Mouse (Mus musculus): ENCODE measurements around the gene Slc25a16.
A peak's percentile ranks its signal among the peaks of the same experiment; 100 is the strongest.

Slc25a16 gene

DNA sequence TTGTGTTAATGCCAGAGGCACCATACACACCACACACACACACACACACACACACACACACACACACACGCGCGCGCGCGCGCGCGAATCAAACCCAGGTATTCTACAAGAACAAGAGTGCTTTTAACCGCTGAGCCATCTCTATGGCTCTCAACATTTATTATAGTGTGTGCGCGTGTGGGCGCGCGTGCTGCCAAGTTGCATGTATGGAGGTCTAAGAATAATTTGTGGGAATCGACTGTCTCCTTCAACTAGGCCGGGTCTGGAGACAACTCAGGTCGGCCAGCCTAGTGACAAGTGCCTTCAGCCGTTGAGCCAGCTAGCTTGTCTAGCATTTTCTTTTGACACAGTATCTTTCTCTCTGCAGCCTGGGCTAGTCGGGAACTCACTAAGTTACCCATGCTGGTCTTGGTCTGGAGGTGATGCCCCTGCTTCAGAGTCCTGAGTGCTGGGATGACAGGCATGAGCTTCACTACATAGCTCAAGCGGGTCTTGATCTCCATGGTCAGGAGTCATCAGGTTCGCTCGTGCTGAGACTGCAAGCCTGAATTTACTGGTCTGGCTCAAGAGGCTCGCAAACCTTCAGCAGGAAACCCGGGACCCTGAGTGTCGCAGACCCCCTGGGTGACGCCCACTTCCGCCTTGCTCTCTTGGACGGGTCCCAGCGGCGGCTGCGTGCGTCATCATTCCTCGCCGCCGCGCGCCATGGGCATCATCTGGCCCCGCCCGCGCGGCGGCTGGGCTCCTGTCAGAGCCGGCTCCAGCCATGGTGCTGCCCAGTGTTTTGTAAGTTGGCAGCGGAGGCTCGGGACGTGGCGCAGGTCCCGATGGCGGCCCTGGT lies at the start of gene Slc25a16:
Slc25a16 (plus strand) TSS at position 709 of the 841 bp plus-strand sequence.
- peak; percentile 92 for DNase-seq

DNA sequence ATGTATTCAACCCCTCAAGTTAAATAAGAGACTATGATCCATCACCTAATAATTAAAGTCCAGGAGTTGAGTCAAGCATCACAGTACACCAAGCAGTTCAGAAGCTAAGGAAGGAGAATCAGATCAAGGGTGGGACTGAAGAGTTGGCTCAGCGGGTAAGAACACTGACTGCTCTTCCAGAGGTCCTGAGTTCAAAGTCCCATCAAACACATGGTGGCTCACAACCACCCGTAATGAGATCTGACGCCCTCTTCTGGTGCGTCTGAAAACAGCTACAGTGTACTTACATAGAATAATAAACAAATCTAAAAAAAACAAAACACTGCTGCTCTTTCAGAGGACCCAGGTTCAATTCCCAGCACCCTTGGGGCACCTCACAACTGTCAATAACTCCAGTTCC lies 45.6 kb upstream of the Slc25a16 start:
- DNase-seq: no peak

- DNase-seq: no peak
Measured at GRCm38 (mm10) chr10:62875565-62875964, 44.9 kb upstream of the Slc25a16 start.

GRCm38 (mm10) chr10:62878056-62878455 lies 42.4 kb upstream of the Slc25a16 start:
- DNase-seq: no peak

DNA sequence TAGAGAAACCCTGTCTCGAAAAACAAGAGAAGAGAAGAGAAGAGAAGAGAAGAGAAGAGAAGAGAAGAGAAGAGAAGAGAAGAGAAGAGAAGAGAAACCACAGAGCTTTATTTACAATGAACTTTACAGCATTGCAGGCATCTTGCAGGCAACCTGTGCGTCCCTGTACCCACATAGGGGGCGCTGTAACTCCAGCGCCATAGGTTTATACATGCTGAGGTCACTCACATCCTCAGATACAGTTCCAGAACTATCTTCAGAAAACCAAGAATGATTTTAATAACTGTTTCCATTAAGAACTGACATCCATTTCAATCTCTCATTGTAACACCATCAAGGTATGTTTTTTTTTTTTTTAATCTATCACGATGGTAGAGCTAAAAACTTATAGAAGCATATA lies 39.2 kb upstream of the Slc25a16 start:
- no peak for DNase-seq

DNA sequence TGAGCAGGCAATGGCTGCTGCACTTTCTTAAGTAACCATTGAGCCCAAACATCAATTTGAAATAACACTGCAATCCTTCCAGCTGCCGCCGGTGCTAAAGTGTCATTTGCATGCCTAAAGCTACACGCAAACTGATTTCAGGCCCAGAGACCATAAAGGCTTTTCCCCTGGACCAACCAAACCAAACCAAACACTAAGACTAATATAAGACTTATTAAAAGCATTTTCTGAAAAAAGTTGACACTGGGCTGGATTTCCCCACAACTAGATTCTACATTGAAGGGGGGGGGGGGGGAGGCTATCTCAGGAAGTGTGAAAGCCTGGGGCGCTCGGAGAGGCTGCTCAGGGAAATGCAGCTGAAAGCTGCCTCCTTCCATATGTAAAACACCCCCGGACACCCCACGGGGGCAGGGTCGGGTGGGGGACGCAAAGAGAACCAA lies 36.5 kb upstream of the Slc25a16 start:
- DNase-seq: no peak

DNA sequence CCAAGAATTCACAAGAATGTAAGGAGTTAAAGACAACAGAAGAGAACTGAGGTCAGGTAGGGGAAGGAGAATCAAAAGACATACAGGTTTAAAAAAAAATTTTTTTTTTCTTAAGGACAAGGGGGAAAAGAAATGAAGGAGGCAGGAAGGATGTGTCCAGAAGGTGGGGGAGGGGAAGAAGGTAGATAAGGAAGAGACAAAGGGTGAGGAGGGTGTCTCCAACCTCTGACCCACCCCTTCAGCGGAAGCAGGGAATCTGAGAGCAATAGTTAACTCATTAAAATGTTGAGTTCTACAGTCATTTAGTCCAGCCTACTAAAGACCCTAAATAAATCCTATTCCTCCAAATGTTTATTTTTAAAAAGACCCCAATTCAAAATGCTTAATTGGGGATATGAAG lies 35.9 kb upstream of the Slc25a16 start:
- DNase-seq: no peak

DNA sequence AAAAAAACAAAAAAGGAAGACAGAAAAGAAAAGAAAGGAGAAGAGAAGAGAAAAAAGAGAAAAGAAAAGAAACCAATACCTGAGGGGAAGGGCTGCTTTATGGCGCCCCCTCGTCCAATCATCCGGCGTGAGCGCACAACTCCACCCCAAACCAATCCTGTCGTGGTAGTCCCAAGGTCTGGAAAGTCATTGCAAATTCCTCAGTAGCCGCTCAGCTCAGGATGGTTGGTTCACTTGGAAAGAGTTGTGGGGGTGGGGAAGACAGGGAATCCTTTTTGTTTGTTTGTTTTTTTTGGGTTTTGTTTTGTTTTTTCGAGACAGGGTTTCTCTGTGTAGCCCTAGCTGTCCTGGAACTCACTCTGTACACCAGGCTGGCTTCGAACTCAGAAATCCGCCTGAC lies 35.0 kb upstream of the Slc25a16 start:
- DNase-seq: no peak

GRCm38 (mm10) chr10:62885969-62886798 lies 34.2 kb upstream of the Slc25a16 start:
- DNase-seq: no peak

- no peak for DNase-seq
Measured at GRCm38 (mm10) chr10:62886799-62887591, 33.4 kb upstream of the Slc25a16 start.

DNA sequence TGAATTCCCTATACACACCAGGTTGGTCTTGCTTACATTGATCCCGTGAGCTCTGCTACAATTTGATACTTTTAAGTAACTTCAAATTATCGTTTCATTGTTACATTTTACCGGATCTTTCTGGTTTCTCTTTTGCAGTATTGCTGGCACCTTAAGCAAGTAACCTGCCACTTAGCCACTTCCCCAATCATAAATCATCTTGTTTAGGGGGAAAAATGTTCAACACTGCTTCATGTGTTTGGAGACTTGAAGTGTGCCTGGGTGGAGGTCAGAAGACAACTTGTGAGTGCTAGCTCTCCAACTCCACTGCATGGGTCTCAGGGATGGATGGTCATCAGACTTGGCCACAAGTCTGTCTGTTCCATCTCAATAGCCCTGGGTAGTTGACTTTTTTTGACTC lies 29.4 kb upstream of the Slc25a16 start:
- no peak for DNase-seq

DNA sequence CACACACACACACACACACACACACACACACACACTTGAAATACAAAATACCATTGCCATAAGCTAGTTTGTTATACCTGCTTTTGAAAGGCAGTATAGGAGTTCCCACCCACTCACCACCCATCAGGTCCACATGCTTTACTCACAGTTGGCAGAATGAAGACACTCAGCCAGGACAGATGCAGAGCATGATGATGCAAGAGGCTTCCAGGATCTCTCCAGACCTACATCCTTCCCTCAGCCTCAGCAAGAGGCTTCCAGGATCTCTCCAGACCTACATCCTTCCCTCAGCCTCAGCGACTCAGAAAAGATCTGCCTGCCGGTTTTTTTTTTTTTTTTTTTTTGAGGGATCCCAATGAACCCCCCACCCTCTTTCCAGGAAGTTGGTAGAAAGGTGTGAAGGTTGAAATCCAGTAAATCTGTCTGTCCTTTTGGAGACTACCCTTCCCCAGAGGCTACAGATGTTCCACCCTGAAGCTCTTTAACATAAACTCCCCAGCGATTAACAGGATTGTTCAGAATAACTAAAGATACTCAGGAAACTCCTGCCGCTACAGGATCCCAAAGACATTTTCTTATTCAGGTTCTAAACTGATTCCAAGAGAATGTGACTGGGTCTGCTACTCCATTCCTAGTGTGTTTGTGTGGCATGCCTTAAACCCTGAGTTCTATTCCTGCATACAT lies 27.7 kb upstream of the Slc25a16 start:
- no peak for DNase-seq

DNA sequence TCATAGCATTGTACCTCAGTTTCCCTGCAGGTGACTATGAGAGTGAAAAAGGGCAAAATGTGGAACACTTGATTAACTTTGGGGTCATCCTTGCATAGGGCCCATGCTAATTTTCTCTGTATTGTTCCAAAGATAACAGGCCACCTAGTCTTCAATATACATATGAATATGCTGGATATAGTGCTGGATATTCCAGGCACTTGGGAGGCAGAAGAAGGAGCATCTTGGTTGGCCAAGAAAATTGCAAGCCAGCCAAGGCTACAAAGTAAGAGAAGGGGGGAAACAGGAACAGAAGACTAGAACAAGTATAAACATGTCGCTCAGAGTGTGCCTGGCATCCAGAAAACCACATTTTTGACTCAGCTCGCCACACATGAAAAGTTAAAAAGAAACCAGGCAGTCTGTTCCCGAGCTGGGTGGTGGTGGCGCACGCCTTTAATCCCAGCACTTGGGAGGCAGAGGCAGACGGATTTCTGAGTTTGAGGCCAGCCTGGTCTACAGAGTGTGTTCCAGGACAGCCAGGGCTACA lies 27.0 kb upstream of the Slc25a16 start:
- no peak for DNase-seq

- no peak for DNase-seq
Measured at GRCm38 (mm10) chr10:62894447-62894846, 26.0 kb upstream of the Slc25a16 start.

GRCm38 (mm10) chr10:62895386-62895785 lies 25.0 kb upstream of the Slc25a16 start:
- no peak for DNase-seq

DNA sequence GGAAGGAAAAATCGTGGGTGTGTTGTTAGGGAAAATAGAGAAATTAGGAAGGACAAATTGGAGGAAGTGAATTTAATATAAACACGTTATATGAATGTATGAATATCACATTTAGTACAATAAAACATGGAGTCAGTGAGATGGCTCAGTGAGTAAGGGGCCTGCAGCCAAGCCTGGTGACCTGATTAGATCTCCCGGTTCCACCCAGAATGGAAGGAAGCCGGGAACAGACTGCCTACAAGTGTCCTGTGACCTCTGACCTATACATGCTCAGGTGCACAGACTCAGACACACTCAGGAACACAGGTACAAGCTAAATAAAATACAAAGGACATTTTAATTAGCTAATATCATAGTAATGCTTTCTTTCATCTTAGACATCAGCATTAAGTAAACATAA lies 24.4 kb upstream of the Slc25a16 start:
- DNase-seq: no peak

DNA sequence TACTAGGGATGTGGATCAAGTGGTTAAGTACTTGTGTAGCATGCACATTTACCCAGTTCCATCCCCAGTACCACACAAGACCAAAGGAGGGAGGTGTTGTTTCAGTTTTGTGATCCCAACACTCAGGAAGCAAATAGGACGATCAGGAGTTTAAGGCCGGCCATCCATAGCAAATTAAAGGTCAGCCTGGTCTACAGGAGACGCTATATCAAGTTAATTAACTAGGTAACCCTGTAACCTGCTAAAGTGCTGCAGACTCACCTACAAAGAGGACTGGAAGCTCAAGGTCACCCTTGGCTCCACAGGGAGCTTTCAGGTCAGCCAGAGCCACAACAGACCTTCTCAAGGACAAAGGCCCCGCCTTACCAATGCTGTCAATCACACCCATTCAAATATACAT lies 23.7 kb upstream of the Slc25a16 start:
- no peak for DNase-seq

GRCm38 (mm10) chr10:62897437-62897836 lies 23.0 kb upstream of the Slc25a16 start:
- DNase-seq: no peak

- no peak for DNase-seq
Measured at GRCm38 (mm10) chr10:62898061-62898460, 22.4 kb upstream of the Slc25a16 start.

GRCm38 (mm10) chr10:62900144-62900543 lies 20.3 kb upstream of the Slc25a16 start:
- DNase-seq: no peak

GRCm38 (mm10) chr10:62901826-62902225 lies 18.6 kb upstream of the Slc25a16 start:
- no peak for DNase-seq

DNA sequence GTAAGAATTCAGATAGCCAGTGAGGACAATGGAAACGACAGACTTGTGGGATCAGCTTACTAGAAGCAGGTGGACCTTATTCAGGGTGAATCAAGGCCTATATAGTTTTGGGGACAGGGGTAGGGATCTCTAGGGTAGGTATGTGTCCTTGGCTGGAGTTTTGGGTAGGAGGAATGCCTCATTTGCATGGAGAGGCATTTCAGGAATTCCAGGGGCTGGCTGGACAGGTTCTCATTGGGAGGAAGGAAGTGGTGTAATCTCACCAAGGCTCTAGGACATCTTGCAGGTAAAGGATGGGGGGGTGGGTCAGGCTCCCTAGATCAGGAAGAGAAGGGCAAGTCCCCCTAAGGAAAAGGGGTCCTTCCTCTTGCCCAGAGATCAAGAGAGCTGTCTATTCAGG lies 17.6 kb upstream of the Slc25a16 start:
- no peak for DNase-seq
